Mouse (Mus musculus) embryo, embryonic 11.5 days (tissue): ENCODE measurements around the gene Scarb1.

ENCODE experiments used
- DNase-seq: peaks from one replicate; pipeline ENCODE4 v3.0.0-alpha.2; 2012; ENCODE audit warnings: low read depth, low spot score

Scarb1 gene

GRCm38 (mm10) chr5:125240124-125240781 lies 100.6 kb downstream of the Scarb1 start:
- no peak for DNase-seq

- DNase-seq, result no peak
Observed at GRCm38 (mm10) chr5:125235874-125236273, 105.0 kb downstream of the Scarb1 start.

GRCm38 (mm10) chr5:125235398-125235797 lies 105.5 kb downstream of the Scarb1 start:
- DNase-seq, result no peak

GRCm38 (mm10) chr5:125234399-125234798 lies 106.5 kb downstream of the Scarb1 start:
- DNase-seq, result no peak

GRCm38 (mm10) chr5:125233478-125233877 lies 107.4 kb downstream of the Scarb1 start:
- no peak for DNase-seq

- no peak for DNase-seq
Observed at GRCm38 (mm10) chr5:125232443-125232979, 108.4 kb downstream of the Scarb1 start.

GRCm38 (mm10) chr5:125230463-125230862 lies 110.4 kb downstream of the Scarb1 start:
- DNase-seq, result no peak

- DNase-seq, result no peak
Observed at GRCm38 (mm10) chr5:125229097-125229496, 111.8 kb downstream of the Scarb1 start.

- DNase-seq, result no peak
Observed at GRCm38 (mm10) chr5:125227699-125228098, 113.2 kb downstream of the Scarb1 start.
